Mouse (Mus musculus) heart, postnatal 0 days (tissue): ENCODE data around the gene Meis3.

ENCODE experiments used
- CTCF ChIP-seq: IDR thresholded peaks from 2 replicates; pipeline ENCODE4 v1.5.1; 2016; ENCODE audit warnings: antibody characterized with exemption, control low read depth, low read depth
- EP300 ChIP-seq: IDR thresholded peaks from 2 replicates; pipeline ENCODE4 v1.6.1; 2016; ENCODE audit warnings: antibody characterized with exemption, low read depth

GRCm38 (mm10) chr7:16162036-16162435 is 12.9 kb upstream of the Meis3 start:
- no peak for TF ChIP-seq CTCF
- no peak for TF ChIP-seq EP300
